Mouse (Mus musculus) ovary, postnatal 14 days (tissue): ENCODE measurements around the gene 2200002D01Rik.
A peak's percentile ranks its signal among the peaks of the same experiment; 100 is the strongest.

Source experiments
- DNase-seq: peaks from one replicate; pipeline ENCODE4 v3.0.0; 2022; ENCODE audit warnings: low spot score

Gene 2200002D01Rik

DNA sequence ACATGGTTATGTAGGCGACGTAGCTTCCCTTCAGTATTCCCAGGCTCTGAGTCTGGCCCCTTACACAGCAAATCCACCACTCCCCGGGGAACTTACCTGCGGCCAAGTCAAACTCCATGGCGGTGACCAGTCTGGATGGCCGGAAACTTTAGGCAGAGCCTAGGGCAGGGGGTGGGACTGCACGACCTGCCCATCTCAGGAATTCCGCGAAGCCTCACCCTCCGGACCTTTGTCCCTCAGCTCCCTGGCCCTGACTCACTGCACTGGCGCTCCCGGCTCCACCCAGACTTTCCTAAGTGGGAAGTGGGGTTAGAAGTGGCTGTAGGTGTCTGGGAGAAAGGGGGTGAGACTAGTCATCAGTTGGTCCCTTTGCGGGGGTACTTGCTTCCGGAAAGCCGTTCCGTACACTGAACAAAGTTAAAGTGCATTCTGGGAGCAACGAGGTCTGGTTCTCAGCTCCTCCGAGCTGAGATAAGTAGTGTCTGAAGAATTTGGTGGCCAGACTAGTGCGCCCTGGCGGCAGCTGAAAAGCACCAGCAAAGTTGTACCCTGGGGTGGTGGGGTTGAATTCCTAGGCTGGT, at the start of gene 2200002D01Rik:
Gene 2200002D01Rik (minus strand): TSS at position 206 of the 581 bp plus-strand sequence.
- no peak for DNase-seq

DNA sequence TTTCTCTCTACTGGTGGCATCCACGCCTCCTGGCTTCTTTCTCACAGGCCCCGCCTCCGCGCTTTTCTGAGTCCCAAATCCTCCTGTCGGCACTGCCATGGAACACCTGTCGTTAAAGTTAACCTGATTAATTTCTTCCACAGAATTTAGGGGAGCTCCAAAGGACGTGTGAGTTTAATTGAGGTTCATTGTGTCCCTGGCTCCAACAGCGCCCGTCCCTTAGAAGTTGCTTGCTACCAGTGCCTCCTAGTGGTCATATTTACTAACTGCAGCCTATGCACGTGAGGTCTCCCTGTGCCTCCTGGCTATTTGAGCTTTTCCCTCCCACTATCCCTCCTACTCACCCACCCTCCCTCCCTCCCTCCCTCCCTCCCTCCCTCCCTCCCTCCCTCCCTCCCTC, 48.7 kb upstream of the 2200002D01Rik start:
- no peak for DNase-seq

DNA sequence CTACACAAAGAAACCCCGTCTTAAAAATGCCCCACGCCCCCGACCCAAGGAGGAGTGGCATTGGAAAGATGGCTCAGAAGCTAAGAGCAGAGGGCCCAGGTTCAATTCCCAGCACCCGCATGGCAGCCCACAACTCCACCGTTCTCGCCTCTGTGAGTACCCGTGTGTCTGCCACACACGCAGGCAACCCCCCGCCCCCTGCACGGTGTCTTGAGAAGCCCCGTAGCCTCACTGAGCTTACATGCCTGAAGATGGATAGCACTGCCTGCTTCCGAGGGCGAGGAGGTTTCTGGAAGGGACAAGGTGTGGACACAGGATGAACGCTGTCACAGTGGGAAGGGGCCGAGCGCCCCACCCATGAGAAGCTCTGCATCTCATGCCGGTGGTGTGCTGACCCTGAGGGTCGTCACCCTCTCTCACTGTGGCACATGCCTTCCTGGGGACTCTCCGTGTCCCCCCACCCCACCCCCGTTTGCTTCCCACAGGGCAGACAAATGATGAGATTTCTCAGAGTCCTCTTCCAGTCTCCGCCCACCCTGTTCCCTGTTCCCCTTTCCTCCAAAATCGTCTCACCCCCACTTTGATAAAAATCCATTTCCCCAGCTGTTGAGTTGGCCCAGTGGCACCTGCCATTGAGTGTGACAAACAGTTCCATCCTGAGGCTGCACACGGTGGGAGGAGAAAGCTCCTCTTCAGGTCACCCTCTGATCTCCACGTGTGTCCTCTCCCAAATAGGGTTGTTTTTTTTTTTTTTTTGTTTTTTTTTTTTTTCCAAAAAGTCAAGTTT, 47.8 kb upstream of the 2200002D01Rik start:
- no peak for DNase-seq

DNA sequence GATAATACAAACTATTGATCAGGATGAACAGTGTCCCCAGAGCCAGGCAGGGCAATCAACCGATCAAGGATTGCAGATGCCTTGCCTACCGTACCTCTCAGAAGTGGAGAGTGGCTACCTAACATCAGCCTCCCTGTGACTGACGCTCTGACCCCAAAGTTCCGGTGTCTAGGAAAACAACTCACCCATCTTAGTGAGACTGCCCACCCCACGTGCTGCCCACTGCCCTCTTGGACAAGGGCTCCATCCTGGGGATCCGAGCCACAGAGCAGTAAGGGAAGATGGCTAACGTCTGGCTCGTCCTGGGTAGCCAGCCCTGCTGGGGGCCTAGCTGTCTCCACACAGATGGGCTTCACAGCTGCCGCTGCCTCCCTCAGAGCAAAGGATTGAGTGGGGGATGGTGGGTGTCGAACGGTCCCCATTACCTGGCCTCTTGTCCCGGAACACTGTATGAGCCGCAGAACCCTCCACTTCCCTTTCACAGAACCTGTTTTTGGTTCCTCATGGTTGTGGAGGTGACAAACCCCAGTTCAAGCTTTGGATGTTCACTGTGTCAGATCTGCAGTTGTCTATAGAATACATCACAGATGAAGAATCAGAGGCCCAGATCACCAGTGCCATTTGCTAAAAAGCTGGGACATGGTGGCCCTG, 46.0 kb upstream of the 2200002D01Rik start:
- DNase-seq: no peak

DNA sequence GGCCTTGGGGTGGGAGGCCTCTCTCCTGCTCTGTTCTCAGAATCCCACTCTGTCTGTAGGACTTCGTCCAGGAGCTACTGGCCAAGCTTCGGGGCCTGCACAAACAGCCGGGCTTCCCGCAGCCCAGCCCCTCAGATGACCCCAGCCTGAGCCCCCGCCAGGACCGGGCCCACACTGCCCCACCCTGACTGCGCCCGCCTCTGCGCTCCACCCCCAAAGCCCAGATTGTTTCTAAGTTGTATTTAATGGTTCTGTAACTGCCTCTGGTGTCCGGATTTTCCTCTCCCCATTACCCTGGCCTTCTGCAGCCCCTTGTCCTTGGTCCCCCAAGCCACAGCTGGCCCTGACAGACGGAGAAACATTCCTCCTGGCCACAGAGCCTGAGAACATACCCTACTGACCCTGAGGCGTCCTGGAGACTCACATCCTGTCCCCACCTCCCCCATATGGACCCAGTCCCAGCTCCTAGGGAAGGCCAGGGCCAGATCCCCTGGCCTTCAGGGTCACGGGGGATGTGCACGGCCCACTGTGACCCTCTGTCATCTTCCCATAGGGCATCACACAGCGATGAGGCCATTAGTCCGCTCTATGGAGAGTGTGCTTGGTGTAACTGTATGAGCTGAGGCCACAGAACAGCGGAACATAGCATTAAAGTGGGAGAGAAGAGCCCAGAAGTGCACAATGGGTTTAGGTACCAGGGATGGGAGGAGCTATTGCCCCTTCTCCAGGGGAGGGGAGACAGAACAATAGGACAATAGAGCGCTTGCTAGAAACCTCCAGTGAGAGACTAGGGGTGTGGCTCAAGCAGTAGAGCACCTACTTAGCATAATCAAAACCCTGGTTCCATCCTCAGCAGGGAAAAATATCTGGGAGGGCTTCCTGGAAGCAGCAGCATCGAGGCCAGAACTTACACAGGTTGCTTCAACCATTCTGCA, 45.1 kb upstream of the 2200002D01Rik start:
- DNase-seq: no peak

DNA sequence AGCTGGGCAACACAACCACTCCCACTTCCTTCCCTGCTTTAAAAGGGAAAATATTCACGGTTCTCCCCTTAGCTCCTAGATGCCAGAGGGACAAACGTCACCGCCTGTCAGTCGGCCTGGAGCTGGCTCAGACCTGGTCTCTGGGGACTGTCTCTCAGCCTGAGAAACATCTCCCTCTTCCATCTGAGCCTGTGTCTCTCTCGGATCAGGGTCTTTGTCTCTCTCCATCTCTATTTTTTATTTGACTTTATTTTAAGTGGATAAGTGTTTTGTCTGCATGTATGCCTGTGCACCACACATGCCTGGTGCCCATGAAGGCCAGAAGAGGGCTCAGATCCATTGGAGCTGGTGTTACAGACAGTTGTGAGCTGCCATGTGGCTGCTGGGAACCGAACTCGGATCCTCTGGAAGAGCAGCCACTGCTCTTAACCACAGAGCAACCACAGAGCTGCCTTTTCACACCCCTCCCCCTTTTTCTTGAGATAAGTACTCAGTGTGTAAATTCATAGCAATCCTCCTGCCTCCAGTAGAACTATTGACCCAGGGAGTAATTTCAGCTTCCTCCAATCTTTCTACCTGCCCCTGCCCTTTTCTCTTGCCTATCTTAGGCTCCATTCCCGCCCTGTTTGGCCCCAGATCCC, 44.3 kb upstream of the 2200002D01Rik start:
- no peak for DNase-seq

DNA sequence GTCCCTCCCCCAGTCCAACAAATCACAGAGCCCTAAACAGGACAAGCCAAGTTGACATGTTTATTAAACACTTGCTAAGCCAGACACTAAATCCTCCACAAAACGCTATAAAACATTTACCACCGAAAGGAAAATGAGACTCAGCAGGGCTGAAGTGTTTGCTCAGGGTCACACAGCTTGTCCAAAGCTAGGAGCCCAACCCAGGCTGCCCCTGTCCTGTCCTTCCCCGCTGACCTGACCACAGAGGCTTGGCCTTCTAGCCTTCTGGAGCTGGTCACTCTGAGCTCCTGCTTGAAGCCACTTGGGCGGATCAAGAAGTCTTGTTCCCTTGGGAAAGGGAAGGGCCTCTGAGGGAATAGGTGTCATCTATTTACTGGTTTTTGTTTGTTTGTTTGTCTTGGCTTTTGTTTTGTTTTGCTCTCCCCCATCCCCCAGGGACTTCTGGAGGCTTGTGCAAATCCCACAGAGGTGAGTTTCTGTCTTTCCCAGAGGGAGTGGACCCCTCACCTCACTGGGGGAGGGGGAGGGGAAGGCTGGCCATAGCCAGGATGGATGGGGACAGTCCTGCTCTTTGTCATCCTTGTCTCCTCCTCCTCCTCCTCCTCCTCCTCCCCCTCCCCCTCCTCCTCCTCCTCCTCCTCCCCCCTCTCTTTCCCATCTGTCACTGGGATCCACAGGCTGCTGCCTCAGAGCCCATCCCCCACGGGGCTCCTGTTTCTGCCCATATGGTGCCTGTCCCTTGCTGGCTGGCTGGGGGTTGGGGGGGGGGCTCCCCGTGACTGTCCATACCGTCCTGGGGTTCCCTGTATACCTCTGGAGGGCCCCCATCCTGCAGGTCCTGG, 43.6 kb upstream of the 2200002D01Rik start:
- no peak for DNase-seq

DNA sequence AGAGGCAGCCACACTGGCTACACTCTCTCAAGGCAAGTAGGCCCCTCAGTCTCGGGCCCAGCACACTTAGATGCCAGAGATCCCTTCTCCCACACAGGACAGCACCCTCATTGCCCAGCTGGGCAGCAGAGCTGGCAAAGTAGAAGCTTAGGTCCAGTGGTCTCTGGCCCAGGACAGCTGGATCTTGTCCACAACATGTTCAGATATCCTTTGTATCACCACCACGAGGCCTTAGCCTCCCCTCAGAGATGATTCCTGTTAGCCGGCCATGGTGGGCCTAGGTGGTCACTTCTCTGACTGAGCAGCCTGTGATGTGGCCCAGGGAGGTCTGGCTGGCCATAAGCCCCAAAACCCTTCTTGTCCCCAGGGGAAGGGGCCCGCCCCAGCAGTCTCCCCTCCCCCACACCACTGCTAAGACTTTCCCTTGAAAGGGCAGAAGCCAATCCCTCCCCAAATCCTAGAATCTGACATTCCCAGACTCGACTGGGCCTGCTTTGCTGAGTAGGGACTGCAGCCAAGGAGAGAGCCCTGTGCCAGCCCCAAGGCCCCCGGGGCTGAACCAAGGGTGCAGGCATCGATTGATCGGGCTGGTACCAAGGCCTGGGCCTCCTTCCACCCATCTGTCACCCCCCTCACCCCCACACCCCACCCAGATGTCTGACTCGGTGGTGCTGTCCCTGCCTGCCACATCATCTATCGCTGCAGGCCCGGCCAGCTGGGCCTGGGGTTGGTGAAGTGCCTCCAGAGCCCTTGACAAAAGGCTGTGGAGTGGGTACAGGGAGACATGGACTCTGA, 42.6 kb upstream of the 2200002D01Rik start:
- DNase-seq: no peak

DNA sequence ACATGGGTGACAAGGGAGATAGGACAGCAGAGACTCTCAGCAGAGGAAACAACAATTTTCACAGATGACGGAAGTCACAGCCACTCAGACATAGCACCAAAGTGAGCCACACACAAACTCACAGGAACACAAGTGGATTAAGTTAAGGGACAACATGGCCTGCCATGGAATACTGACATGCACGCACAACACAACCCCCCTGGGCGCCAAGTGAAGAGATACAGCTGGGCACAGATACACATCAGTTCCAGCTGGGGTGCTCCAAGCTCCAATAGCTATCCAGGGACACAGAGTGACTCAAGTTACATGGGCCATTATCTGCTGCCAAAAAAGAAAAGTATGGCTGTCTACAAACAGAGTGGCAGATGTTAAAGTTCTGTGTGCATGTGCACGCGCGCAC, 41.6 kb upstream of the 2200002D01Rik start:
- no peak for DNase-seq

DNA sequence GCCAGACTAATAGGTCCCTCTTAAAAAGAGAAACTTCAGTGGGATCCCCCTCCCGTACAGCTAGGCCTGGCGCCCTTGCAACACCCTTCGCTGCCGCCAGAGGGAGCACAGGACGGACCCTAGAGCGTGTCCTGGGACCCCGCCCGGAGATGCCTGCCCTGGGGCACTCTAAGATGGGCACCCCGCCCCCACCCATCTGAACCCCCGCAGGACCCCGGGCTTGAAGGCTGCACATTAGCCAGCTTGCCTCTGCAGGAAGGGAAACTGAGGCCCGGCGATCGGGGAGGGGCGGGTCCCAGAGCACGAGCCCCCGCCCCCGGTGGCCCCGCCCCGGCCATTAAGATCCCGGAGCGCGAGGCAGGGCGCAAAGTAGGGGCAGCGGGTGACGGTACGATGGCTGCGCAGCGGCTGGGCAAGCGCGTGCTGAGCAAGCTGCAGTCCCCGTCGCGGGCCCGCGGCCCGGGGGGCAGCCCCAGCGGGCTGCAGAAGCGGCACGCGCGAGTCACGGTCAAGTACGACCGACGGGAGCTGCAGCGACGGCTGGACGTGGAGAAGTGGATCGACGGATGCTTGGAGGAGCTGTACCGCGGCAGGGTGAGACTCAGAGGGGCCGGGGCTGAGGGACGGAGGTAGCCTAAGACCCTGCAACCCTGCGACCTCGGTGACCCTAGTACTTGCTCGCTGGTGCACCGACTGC, 40.8 kb upstream of the 2200002D01Rik start, which contains the start of gene Ppp1r14a:
Gene Ppp1r14a (plus strand): TSS at position 367 of the 697 bp plus-strand sequence.
- DNase-seq: peak; percentile 84

DNA sequence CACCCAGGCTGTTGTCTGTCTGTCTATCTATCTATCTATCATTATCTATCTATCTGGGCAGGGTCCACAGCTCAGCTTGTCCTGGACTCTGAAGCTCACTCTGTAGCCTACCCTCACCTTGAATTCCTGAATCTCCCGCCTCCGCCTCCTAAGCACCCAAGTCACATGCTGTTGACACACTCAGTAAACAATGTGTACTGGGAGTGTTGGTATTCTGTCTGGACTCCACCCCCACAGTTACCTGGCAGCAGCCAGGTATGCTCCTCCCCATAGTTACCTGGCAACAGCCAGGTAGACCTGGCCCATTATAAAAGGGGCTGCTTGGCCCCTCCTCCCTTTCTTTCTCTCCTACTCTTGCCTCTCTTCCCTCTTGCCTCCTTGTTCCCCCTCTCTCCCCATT, 39.8 kb upstream of the 2200002D01Rik start:
- no peak for DNase-seq

DNA sequence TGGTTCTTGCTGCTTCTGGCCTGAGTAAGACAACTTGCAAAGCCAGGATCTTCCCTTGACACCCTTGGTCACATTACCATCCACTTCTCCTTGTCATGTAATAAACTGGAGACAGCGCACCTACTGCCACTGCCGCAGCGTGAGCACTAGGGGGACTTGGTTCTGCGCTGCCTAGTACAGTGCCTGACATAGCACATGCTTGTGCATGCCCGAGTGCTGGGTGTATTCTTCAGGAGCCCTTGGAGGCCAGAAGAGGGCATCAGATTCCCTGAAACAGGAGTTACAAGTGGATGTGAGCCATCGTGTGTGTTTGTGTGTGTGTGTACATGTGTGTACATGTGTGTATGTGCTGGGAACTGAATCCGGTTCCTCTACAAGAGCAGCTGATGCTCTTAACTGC, 39.2 kb upstream of the 2200002D01Rik start:
- DNase-seq: no peak

DNA sequence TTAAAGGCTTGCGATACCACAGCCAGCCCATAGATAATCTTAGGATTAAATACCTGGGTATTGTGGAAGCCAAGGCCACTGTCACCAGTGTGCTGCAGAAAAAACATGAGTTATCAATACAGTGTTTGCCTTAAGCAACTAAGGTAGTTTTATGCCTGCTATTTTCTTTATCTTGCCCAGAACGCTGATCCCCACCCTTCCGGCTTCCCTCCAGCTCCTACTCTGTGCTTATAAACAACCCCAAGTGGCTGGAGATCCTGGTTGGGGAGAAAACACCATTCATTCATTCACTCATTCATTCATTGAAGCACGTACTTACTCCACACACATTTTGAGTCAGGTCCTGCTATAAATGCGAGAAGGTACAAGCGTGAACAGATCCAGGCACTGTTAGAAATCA, 36.3 kb upstream of the 2200002D01Rik start:
- DNase-seq: no peak

DNA sequence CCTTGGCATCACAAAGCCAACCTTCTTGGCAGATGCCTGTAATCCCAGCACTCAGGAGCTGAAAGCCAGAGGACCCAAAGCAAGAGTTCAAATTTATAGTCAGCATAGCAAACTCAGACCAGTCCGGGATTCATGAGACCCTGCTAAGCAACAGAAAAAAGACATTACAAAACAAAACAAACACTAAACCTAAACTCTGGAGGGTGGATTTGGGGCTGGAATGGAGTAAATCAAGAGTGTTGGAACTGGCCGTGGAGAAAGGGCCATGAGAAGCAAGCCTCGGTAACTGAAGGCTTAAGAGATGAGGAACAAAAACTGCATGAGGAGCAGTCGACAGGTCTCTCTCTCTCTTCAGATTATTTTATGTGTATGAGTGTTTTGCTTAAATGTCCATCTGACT, 35.6 kb upstream of the 2200002D01Rik start:
- DNase-seq: no peak

DNA sequence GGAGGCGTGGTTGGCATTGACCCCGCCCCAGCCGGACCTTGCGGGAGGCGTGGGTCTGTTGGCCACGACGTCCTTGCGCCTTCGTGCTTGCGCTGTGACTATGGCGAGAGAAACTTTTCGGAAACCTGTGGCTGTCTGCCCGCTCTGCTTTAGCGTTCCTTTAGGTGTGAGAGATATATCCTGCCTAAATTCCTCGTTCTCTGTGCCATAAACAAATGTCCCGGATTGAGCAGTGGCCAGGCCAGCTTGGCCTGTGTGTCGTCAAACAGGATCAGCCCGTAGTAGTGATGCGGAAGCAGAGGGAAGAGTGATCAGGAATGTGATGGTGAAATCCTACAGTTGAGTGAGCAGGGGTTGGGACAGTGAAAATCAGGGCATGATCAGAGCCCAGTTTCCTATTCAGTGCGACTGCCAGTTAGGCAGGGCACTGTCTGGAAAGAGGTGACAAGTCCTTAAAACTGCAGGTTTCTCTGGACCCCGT, 33.8 kb upstream of the 2200002D01Rik start:
- no peak for DNase-seq

DNA sequence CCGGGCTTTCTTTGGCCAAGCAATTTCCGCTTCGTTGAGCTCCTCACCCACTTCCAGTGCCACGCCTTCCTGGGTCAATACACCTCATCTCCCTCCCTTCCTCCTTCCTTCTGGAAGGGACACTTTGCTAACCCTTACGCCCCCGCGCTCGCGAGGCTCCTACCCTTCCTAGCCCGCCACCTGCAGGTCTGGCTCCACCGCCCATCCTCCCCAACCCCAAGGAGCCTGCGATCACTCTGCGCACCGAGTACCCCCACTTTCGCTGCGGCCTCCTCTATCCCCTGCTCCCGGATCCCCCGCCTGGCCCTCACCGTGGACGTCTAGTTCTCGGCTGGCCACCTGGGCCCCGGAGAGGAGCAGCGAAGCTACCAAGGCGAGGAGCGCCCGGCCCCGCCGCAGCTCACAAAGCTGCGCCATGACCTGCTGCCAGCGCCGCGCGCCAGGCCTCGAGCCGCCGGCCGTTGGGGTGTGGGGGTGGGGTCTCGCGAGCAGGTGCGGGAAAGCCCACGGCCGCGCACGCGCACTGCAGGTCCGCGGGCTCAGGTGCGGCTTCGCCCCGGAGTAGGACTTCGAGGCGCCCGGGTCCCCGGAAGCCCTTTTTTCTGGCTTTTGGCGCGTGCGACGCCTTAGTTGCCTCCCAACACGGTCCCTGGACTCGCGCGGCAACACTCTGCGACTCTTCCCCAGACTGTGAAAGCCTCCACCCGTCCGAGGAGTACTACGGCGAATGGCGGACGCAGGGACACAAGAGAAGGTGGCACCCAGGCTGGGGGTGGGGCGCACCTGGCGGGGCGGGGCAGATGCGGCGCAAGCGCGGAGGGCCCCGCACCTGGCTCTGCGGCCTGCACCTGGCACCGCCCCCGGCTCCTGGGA, 33.2 kb upstream of the 2200002D01Rik start, which contains the start of gene Spint2:
Gene Spint2 (minus strand): TSS at position 712 of the 873 bp plus-strand sequence.
- peak; percentile 70 for DNase-seq

DNA sequence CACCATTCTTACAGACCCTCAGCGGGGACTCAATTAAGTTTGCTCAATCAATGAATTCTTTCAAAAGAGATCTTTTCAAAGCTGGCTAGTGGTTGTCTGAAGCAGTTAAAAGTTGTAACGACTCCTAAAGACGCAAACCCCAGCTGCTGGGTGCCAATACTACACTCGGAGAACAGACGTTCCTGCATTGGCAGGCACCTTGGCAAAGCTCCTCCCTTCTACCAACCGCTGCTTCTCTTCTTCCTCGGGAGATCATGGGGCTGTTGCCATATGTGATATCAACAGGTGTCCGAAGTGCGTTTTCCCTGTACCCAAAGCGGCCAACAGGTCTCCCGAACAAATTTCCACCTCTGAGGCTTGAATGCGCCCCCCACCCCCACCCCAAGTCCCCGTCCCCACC, 32.5 kb upstream of the 2200002D01Rik start:
- DNase-seq: no peak

DNA sequence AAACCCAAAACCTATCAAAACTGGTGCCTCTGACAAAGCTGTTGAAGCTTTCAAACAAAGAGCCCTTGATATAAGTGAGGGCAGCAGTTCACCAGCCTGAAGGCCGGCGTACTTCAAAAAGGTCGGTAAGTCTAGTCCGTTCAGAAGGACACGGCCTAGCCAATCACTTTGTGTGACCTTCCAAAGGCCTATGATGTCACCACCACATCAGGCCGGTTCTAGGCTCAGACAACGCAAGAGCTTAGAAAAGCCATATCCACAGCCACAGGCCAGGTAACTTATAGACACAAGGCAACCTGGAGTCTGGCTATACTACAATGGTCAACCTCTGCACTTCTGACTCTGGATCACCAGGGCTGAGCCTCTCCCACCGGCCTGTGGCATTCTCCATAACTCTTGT, 31.7 kb upstream of the 2200002D01Rik start:
- DNase-seq: no peak
